Mouse (Mus musculus) inflammation-experienced regulatory T-cells, adult 6 months (primary cell): ENCODE results near the gene Cdk14. TPM values are rescaled to one million over a fixed set of nuclear protein-coding genes. Genes with fewer than 3 reads are reported as not detected.
"Not testable (repeated sequence)": the region's sequence is repeated elsewhere in the genome, so short reads cannot be mapped to it uniquely, and the experiment has no call there.

ENCODE experiments used
- ATAC-seq: one replicate; pipeline ENCODE4 v1.8.0; 2017
- polyA plus RNA-seq, 3 experiments: library from polyadenylated mRNA; unstranded; fragments of 100-300 nt; shearing (Covaris generic); gene quantifications; one replicate each; pipeline ENCODE4 v1.2.1; 2017

Gene Cdk14
- polyA plus RNA-seq, 3 experiments from 2014 or later, result 0.12 to 0.78 TPM; not detected in 1

DNA sequence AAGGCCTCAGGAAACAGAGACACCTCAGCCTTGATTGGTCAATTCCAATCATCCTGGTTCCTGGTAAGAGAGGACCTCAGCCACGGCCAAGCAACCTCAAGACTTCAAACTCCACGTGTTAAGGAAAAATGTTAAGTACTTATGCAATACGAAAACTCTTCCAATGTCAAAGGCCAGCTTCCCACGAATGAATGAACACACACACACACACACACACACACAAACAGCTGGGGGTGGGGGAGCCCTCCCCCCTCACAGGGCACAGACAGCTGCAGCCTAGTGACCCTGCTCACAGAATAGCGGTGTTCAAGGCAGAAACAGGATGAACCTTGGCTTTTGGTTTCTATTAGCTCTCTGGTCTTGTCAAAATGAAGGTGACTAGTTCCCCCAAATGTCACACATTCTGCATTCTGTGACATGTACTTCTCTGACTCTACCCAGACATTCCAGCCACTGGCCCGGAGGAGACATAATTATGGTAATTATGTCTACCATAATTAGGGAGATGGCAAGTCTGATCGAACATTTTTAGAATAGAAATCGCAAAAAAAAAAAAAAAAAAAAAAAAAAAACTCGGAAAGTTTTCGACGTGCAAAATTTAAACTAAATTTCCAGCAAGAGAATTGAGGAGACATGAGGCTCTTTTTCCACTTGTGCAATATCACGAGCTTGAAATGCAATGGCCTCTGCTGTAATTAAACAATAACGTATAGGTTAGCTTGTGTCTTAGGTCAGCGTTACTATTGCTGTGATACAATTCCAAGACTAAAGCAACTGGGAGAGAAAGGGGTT lies 54.6 kb downstream of the Cdk14 start:
- no peak for ATAC-seq

DNA sequence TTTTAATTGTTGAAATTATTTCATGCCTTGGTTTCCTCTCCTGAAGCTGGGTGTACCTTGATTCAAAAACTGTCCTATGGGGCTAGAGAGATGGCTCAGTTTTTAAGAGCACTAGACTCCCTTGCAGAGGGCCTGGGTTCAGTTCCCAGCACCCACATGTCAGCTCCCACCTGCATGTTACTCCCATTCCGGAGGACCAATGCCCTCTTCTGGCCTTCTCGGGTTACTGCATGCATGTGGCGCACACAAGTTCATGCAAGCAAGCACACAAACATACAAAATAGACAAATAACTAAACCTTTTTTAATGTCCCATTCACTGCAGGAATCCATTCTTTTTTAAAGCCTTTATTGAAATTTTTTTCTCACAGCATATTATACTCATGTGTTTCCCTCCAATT lies 58.4 kb downstream of the Cdk14 start:
- ATAC-seq, result no peak

DNA sequence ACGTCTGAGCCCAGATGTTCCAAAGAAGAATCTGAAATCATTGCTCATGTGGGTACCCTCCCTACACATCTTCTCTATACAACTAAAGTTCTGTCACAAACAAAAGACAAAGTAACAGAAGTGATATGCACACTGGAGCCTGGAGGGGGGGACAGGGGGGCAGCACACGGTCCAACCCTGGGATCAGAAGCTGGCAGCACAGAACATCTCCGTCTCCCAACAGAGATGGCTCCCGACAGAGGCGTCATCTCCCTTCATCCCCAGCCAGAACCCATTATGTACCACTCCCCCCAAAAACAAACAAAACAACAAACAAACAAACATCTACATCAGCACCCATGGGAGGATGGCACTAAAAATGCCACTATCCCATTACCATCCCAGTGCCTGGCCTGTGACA lies 59.8 kb downstream of the Cdk14 start:
- ATAC-seq, result no peak

DNA sequence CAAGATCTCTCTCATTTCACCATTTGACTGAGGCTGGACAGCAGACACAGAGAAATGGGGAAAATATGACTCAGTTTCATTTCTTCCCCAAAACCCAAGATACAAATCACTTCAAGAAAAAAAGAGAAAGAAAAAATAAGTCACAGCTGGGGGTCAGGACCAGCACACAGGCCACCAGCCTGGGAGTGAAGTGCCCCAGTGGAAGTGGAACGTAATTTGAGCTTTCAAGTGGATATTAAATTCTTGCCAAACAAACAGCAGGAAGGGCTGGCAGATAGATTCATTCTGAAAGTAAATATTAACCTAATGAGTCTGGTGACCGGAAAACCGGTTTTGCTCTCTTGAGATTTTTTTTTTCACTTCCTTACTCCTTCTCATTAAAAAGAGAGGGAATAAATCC lies 60.2 kb downstream of the Cdk14 start:
- ATAC-seq, result no peak

DNA sequence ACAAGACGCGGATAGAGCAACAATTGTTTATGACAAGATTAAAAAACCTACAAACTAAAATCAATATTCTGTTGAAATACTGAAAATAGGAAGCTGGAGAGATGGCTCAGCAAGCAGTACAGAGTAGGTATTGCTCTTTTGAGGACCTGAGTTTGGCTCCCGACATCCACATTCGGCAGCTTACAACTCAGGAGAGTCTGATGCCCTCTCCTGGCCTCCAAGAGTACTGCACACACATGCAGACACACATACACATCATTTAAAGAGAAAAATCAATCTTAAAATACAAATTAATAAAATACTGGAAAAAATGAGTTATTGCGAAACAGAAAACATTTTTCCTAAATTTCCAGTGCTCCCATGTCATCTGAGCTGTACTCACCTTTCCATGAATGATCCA lies 60.7 kb downstream of the Cdk14 start:
- no peak for ATAC-seq

DNA sequence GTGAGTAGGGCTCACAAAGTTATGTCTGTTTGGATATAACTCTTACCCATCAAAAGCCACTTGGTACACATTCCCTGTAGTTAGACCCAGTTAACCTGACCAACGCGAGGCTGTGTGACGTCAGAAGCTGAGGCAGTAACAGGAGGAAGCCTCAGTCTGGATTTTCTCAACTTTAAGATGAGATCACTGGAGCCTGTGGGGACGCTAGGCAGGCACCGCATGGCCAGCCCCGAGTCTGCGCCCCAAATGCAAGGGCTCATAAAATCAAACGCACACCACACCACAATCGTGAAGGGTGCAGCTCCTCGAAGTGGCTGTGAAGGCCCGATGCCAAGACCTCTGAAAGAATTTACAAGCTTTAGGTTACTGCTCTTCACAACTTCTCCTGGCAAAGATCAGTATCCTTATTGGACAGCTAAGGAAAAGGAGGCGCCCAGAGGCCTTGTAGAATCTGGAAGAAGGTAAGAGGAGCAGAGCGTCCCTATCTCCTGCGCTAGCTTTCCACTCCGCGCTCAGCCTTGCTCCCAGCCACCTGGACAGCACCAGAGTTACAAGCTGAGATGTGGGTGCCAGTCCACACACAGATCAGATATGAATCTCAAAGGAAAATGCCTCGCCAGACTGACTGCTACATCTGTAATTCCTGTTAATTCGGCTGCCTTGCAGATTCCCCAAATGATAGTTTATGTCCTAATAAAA lies 61.9 kb downstream of the Cdk14 start:
- ATAC-seq, result no peak

DNA sequence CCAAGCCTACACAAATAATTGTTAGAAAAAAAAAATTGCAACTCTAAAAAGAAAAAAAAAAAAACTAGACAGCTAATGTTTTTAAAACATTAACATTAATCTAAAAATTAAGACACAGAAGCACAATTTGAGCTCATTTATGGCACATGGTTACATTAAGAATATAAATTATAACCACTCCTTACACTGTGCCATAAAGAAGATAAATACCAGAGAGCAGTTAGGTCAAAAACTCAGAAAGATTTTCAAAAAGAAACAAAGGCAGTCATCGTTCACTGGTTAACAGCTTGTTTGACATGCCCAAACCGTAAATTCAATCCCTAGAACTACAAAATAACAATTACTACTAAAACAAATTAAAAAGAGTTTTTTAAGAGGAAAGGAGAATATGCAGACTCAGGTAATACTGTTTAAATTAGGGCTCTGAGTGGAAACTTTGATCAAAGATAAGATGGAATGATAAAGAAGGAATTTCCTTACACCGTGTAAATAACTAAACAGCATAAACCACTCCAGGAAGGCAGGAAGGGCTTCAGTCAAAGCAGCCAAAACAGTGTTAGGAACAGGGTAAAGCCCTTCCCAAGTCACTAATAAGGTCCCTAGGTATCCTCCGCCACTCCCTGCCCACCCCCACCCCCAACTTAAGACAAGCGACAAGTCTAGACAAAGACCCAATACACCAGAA lies 65.3 kb downstream of the Cdk14 start:
- no peak for ATAC-seq

DNA sequence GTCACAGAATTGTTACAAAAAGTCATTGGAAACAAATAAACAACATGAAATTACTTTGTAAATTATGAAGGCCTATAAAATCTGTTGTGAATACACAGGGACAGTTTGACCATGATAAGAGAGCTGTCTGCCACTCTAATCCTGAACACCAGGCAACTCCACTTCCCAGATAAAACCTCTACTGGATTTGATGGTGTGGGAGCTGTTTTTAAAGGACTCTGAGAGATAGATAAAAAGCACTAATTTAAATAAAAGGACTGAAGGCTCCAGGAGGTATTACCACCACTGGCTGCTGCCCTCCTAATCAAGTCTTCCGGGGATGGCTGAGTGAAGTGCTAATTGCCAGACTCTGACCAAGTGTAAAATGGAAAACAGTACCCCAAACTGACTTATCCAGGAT lies 66.2 kb downstream of the Cdk14 start:
- ATAC-seq, result no peak

DNA sequence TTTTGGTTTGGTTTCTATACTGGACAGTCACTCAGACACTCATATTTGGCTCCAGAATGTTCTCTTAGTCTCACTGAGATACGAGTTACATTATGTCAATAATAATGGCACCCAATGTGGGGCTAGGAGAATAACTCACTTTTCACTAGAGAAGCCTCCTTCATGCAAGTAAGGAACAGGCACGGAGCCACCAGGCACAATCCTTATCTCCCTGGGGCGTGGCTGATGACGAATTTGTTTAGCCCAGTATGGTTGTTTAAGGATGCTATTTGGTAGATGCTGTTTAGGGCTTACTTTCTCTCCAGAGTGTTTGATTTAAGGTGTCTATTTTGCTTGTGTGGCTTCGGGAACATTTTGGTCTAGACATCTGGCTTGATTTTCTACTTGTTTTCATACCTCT lies 75.5 kb downstream of the Cdk14 start:
- no peak for ATAC-seq

DNA sequence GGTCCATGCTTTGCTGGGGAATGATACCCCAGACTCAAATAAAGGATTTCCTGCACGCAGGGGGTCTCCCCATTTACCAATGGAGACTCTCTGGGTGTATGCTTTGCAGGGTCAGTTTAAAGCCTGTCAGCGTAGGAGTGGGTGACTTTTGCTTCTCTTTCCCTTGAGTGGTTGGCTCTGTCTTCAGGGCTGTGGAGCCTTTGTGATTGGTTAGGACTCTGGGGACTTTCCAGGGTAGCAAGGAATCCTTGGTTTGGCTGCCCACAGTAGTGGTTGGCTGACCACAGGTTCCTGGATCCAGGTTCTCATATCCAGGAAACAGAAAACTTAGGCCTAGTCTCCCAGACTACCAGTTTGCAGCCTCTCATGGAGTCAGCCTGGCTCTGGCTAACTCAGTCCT lies 76.4 kb downstream of the Cdk14 start:
- ATAC-seq, result no peak

DNA sequence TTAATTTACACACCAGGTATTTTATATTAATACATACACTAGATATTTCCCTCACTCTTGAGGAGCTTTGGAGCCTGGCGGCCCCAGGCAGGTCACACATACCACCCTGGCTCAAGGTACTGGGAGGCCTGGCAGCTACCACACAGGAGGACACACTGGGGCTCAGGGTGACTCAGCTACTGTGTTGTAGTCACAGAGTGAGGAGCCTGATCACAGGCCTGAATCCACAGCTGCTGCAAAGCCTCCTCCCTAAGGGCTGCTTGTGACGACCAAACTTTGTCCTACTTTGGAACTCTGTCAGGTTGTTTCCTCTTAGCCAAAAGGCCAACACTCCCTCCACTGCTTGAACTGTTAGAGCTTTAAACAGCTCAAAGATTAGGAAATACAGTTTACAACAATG lies 76.8 kb downstream of the Cdk14 start:
- no peak for ATAC-seq

DNA sequence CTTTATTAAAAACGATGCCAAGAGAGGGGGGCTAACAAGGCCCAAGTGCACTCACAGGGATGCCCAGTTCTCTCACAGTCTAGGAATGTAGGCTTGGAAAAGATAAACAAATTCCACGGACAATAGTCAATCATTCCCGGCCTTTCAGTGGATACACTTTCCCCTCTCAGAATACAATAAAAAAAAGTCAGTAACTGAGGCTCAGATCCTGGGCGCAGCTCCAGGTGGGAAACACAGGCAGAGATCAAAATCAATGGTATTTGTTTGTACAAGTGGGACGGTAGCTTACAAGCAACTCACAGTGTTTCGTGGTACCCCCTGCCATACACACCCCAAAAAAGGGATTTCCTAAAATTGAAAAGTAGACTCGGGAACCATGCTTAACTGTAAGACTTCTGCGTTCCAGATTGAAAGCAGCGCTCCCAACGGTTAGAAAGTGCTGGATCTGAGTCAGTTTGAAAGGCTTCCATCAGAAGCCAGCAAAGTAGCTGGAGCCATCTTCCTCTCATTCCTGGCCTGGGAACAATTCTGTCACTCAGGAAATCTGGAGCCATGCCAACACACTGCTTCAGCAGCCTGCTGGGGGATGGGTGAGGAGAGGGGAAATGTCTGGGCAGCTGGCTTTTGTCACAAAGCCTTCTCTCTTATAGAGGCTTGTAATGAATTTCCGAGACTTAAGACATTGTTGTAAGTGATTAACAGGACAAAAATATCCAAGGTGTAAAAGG lies 77.5 kb downstream of the Cdk14 start:
- no peak for ATAC-seq

DNA sequence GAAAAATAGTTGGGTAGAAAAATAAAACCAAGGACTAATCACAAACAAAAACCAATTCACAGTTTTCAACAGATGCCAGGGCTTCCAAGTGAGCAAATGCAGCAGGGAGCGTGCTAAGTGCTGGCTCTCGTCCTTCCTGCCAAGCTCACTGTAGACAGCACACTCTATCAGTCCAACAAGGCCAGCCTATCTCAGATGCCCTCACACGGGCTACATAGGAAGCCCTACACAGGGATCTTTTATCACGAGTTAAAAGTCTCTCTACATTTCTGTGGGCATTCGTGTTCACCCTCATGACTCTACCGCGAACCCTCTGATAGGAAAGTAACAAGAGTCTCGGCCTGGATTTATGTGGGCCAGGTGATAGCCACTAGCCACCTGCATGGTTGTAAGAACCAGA lies 78.5 kb downstream of the Cdk14 start:
- no peak for ATAC-seq

DNA sequence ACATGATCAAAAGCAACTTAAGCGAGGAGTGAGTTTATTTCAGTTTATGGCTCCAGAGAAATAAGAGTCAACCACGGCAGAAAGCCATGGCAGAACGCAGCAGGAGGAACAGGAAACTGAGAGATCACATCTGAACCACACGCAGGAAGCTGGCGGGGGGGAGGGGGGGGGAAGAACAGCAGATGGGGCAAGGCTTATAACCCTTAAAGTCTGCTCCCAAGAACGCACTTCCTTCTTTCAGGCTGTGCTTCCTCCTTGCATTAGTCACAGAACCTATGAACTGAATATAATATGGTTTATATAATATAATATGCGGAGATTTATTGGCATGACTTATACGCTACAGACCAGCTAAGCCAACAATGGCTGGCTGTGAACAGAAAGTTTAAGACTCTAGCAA lies 86.2 kb downstream of the Cdk14 start:
- ATAC-seq, result no peak

DNA sequence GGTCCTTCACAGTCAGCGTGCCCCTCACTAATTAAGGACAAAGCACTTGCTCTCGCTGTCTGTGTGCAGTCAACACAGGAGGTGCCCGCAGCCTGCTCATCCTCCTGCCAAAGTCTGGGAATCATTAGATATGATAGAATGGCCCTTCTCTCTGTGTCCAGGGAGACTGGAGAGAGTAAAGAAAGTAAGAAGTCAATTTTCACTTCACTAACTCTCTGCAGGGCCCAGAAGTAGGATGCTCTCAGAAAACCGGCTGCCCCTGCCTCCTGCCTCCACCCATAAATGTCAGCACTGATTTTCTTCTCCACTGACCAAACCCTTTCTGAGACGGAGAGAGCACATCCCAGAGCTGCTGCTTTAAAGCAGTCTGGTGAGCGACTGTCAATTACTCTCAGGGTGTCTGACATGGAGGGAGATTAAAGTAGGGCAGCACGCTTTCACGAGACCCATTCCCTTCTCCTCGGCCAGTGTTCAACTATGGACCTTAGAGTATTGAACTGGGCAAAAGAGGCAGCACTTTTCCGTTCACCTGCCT lies 89.1 kb downstream of the Cdk14 start:
- ATAC-seq, result no peak

DNA sequence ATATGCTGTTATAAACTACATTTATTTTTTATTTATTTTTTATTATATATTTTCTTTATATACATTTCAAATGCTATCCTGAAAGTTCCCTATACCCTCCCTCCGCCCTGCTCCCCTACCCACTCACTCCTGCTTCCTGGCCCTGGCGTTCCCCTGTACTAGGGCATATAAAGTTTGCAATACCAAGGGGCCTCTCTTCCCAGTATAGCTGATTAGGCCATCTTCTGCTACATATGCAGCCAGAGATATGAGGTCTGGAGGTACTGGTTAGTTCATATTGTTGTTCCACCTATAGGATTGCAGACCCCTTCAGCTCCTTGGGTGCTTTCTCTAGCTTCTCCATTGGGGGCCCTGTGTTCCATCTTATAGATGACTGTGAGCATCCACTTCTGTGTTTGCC lies 91.1 kb downstream of the Cdk14 start:
- not testable (repeated sequence) for ATAC-seq

DNA sequence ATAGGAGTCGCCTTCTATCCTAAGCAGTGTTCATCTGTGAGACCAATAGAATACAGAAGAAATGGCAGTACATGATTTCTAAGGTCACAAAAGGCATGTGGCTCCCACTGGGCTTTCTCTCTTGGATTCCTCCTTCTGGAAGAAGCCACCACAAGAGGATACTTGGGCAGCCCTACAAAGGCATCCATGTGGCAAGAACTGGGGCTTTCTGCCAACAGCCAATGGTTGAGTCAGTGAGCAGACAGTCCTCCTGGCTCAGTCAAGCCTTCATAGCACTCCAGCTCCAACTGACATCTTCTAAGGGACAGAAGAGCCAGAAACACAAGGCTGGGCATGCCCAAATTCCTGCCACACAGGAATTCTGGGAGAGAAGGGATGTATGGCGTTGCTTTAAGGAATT lies 93.4 kb downstream of the Cdk14 start:
- no peak for ATAC-seq

DNA sequence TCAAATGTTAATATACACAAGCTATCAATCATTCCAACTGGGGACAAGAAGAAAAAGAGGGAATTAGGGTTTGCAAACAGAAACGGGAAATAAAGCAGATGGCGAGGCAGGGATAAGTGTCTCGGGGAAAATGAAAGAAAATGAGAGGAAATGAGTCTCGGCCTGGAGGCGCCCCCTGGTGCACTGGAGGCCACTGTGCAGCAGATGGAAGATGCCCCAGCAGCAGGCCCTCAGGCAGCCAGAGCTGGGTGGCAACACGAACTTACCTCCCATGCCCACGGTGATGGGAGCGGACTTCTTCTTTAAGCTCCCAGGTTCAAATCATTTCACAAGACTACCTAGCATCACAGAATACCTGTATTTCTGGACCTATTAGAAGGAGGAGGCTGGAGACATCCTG lies 97.4 kb downstream of the Cdk14 start:
- ATAC-seq, result no peak

DNA sequence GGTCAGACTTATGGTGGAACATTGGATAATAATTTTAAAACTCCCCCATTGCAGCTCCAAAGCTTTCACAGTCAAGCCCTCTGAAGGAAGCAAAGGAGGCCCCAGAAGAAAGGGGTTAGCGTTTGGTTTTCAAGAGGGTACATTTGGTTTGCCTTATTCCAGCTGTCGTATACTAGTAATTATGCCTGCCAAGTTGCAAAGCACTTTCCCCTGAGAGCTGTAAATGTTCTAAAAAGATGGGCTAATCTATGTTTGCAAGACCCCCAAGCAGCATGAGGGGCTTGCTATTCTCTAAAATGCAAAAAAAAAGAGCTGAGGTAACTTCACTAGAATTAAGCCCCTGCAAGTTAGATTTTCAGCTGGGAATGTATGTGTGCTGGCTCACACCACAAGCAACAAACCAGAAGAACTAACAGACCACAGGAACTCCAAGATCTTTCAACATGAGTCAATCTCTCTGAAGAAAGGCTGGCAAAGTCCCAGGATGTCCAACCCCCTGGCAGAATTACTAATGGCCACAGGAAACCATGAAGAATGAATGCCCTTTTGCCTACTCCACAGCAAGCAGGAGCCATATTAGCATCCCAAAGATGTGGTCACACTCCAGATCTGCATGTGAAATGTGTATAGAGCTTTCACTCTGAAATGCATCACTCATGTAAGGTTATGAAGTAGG lies 99.5 kb downstream of the Cdk14 start:
- no peak for ATAC-seq

DNA sequence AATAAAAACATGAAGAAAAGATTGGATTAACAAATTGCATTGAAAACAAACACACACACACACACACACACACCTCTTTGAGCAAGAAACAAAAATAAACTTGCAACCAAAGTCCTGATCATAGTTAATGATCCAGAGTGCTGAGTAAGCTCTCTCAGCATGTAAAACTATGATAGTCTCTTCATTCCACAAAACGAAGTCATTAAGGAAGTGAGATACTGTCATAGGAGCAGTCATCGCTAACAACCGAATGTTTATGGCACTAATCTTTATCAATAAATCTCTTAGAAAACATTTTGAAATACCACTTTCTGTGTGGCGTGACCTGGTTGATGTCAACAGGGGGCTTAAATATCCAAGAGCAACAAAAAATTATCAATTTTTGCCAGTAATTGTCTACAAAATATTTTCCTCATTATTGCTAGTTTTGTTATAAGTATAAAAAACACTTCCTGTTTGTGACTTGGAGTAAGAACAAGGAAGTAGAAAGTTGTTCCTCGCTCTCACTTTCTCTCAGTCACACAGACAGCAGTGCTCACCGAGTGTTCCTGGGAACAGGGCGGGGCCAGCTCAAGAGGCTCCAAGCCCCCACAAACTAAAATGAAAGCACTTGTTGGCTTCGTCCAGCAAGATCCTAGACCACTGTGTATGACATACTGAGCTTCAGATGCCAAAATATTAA lies 100.1 kb downstream of the Cdk14 start:
- ATAC-seq, result no peak

DNA sequence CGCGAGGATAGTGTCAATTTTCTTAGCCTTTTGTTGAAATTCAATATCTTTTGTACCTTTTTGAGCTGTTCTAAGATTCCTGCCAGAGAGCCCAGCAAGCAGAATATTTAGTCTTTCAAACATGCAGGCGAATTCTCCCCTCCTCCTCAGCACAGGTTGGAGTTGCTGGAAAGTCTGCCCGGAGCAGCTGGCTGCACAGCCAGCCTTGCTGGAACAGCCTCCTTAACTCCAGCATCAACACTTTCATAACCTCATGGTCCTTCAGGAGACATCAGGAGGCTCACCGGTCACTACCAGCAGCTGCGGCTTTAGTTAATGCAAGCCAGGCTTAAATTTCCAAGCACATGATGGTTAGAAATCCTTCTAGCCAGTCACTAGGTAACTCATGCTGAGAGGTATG lies 105.8 kb downstream of the Cdk14 start:
- ATAC-seq, result no peak
